Mouse (Mus musculus): ENCODE data around the gene Ovol2.
"Not testable (repeated sequence)": the region's sequence is repeated elsewhere in the genome, so short reads cannot be mapped to it uniquely, and the experiment has no call there.

Gene Ovol2

GRCm38 (mm10) chr2:144331401-144332302 is at the start of gene Ovol2:
TSS of gene Ovol2 (minus strand) at chr2:144332146.
- Histone ChIP-seq H3K27me3 (ENCODE audit: control insufficient read depth, insufficient read depth, low read length, poor library complexity, severe bottlenecking) (peaks cover 1% of the 10 kb centered on the region; the same call in 1 of the 2 replicates), H3K36me3 (ENCODE audit: control insufficient read depth, insufficient read depth, low read length, poor library complexity, severe bottlenecking) (no peaks in the 10 kb centered on the region)
- no peak for DNase-seq (ENCODE audit: low read depth, low spot score)

GRCm38 (mm10) chr2:144381741-144382140 is 49.8 kb upstream of the Ovol2 start:
- Histone ChIP-seq H3K27me3 (ENCODE audit: control insufficient read depth, insufficient read depth, low read length, poor library complexity, severe bottlenecking) (no peaks in the 10 kb centered on the region), H3K36me3 (ENCODE audit: control insufficient read depth, insufficient read depth, low read length, poor library complexity, severe bottlenecking) (peaks cover 13% of the 10 kb centered on the region; the same call in 1 of the 2 replicates)
- DNase-seq (ENCODE audit: low read depth, low spot score): no peak

- H3K36me3 ChIP-seq (ENCODE audit: control insufficient read depth, insufficient read depth, low read length, poor library complexity, severe bottlenecking): peaks cover 13% of the 10 kb centered on the region; the same call in 1 of the 2 replicates
- H3K27me3 ChIP-seq (ENCODE audit: control insufficient read depth, insufficient read depth, low read length, poor library complexity, severe bottlenecking): no peaks in the 10 kb centered on the region
- no peak for DNase-seq (ENCODE audit: low read depth, low spot score)
These were observed 49.3 kb upstream of the Ovol2 start for GRCm38 (mm10) chr2:144381293-144381692.

GRCm38 (mm10) chr2:144375063-144375703 is 43.2 kb upstream of the Ovol2 start:
- Histone ChIP-seq H3K36me3 (ENCODE audit: control insufficient read depth, insufficient read depth, low read length, poor library complexity, severe bottlenecking) (peaks cover 9% of the 10 kb centered on the region; the same call in 1 of the 2 replicates), H3K27me3 (ENCODE audit: control insufficient read depth, insufficient read depth, low read length, poor library complexity, severe bottlenecking) (no peaks in the 10 kb centered on the region)
- DNase-seq (ENCODE audit: low read depth, low spot score): no peak

- Histone ChIP-seq H3K27me3 (ENCODE audit: control insufficient read depth, insufficient read depth, low read length, poor library complexity, severe bottlenecking) (no peaks in the 10 kb centered on the region), H3K36me3 (ENCODE audit: control insufficient read depth, insufficient read depth, low read length, poor library complexity, severe bottlenecking) (no peaks in the 10 kb centered on the region; the same call in 1 of the 2 replicates)
- DNase-seq (ENCODE audit: low read depth, low spot score): no peak
These were observed 41.1 kb upstream of the Ovol2 start for GRCm38 (mm10) chr2:144373063-144373462.

- DNase-seq (ENCODE audit: low read depth, low spot score): no peak
- Histone ChIP-seq H3K27me3 (ENCODE audit: control insufficient read depth, insufficient read depth, low read length, poor library complexity, severe bottlenecking) (no peaks in the 10 kb centered on the region), H3K36me3 (ENCODE audit: control insufficient read depth, insufficient read depth, low read length, poor library complexity, severe bottlenecking) (no peaks in the 10 kb centered on the region; the same call in 1 of the 2 replicates)
These were observed 39.6 kb upstream of the Ovol2 start for GRCm38 (mm10) chr2:144371566-144371965.

- DNase-seq (ENCODE audit: low read depth, low spot score): no peak
- H3K36me3 ChIP-seq (ENCODE audit: control insufficient read depth, insufficient read depth, low read length, poor library complexity, severe bottlenecking): no peaks in the 10 kb centered on the region; the same call in 1 of the 2 replicates
- H3K27me3 ChIP-seq (ENCODE audit: control insufficient read depth, insufficient read depth, low read length, poor library complexity, severe bottlenecking): no peaks in the 10 kb centered on the region
These were observed 37.6 kb upstream of the Ovol2 start for GRCm38 (mm10) chr2:144369511-144369910.

- Histone ChIP-seq H3K36me3 (ENCODE audit: control insufficient read depth, insufficient read depth, low read length, poor library complexity, severe bottlenecking) (no peaks in the 10 kb centered on the region; the same call in 1 of the 2 replicates), H3K27me3 (ENCODE audit: control insufficient read depth, insufficient read depth, low read length, poor library complexity, severe bottlenecking) (no peaks in the 10 kb centered on the region)
- peak; percentile 79 for DNase-seq (ENCODE audit: low read depth, low spot score)
These were observed 37.1 kb upstream of the Ovol2 start for GRCm38 (mm10) chr2:144369020-144369421.

GRCm38 (mm10) chr2:144368400-144369019 is 36.6 kb upstream of the Ovol2 start, which contains the start of the genes Kat14 and Pet117:
TSS of gene Kat14 (plus strand) at chr2:144368983.
TSS of gene Pet117 (plus strand) at chr2:144368996.
- Histone ChIP-seq H3K36me3 (ENCODE audit: control insufficient read depth, insufficient read depth, low read length, poor library complexity, severe bottlenecking) (no peaks in the 10 kb centered on the region; the same call in 1 of the 2 replicates), H3K27me3 (ENCODE audit: control insufficient read depth, insufficient read depth, low read length, poor library complexity, severe bottlenecking) (no peaks in the 10 kb centered on the region)
- peak; percentile 92 for DNase-seq (ENCODE audit: low read depth, low spot score)

- DNase-seq (ENCODE audit: low read depth, low spot score): no peak
- Histone ChIP-seq H3K27me3 (ENCODE audit: control insufficient read depth, insufficient read depth, low read length, poor library complexity, severe bottlenecking) (no peaks in the 10 kb centered on the region), H3K36me3 (ENCODE audit: control insufficient read depth, insufficient read depth, low read length, poor library complexity, severe bottlenecking) (no peaks in the 10 kb centered on the region)
These were observed 20.9 kb upstream of the Ovol2 start for GRCm38 (mm10) chr2:144352843-144353242.

GRCm38 (mm10) chr2:144348525-144348924 is 16.6 kb upstream of the Ovol2 start:
- Histone ChIP-seq H3K36me3 (ENCODE audit: control insufficient read depth, insufficient read depth, low read length, poor library complexity, severe bottlenecking) (no peaks in the 10 kb centered on the region), H3K27me3 (ENCODE audit: control insufficient read depth, insufficient read depth, low read length, poor library complexity, severe bottlenecking) (no peaks in the 10 kb centered on the region)
- peak; percentile 27 for DNase-seq (ENCODE audit: low read depth, low spot score)

- H3K36me3 ChIP-seq (ENCODE audit: control insufficient read depth, insufficient read depth, low read length, poor library complexity, severe bottlenecking): no peaks in the 10 kb centered on the region; the same call in 1 of the 2 replicates
- no peak for DNase-seq (ENCODE audit: low read depth, low spot score)
These were observed 11.2 kb upstream of the Ovol2 start for GRCm38 (mm10) chr2:144343158-144343557.

GRCm38 (mm10) chr2:144338149-144338548 is 6.2 kb upstream of the Ovol2 start:
- H3K36me3 ChIP-seq (ENCODE audit: control insufficient read depth, insufficient read depth, low read length, poor library complexity, severe bottlenecking); DNase-seq (ENCODE audit: low read depth, low spot score); H3K27me3 ChIP-seq (ENCODE audit: control insufficient read depth, insufficient read depth, low read length, poor library complexity, severe bottlenecking): not testable (repeated sequence)

More at GRCm38 (mm10) chr2:144343158-144343557, 11.2 kb upstream of the Ovol2 start:
- H3K27me3 ChIP-seq (ENCODE audit: control insufficient read depth, insufficient read depth, low read length, poor library complexity, severe bottlenecking): no peaks in the 10 kb centered on the region

- DNase-seq (ENCODE audit: low read depth, low spot score): no peak
- Histone ChIP-seq H3K27me3 (ENCODE audit: control insufficient read depth, insufficient read depth, low read length, poor library complexity, severe bottlenecking) (no peaks in the 10 kb centered on the region), H3K36me3 (ENCODE audit: control insufficient read depth, insufficient read depth, low read length, poor library complexity, severe bottlenecking) (no peaks in the 10 kb centered on the region; the same call in 1 of the 2 replicates)
These were observed 5.8 kb upstream of the Ovol2 start for GRCm38 (mm10) chr2:144337701-144338100.

Data from splenic B cell, adult 2 months (primary cell).